Mouse (Mus musculus): Measurements from ENCODE around the gene Fam102a. TPM values are rescaled to one million over a fixed set of nuclear protein-coding genes. Genes with fewer than 3 reads are reported as not detected.

The Fam102a gene
- polyA plus RNA-seq, 1 experiment from 2014 or later: 7.3 TPM

DNA sequence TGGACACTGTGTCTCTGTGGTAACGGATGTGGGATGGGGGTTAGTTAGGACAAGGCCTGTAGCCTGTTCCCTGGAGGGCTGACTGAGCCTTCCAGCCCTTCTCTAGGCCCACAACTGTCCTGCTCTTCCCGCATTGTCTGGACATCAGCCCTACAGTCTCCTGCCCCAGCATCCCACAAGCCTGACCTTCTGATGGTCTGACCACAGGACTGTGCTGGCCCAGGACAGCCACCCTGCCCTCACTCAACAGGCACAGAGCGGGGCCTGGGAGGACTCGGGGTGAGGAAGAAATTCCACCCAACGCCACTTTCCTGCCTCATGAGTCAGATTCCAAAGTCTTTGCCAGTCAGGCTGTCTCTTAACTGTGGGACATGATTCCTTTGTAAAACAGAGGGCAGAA, 62.6 kb downstream of the Fam102a start:
- no peak overlapping the region for H3K4me3 ChIP-seq
- WGBS: 90% methylated on average over 5 of the region's 5 CpGs
- peaks cover 16% of the 10 kb centered on the region for H3K4me1 ChIP-seq
- no peaks in the 10 kb centered on the region for H3K27me3 ChIP-seq (ENCODE audit: poor library complexity, severe bottlenecking)
- no peak overlapping the region for H3K27ac ChIP-seq
- peaks cover 19% of the 10 kb centered on the region for H3K36me3 ChIP-seq (replicated peaks)
- no peak for DNase-seq (ENCODE audit: extremely low spot score, low spot score)
- no peaks in the 10 kb centered on the region for H3K9me3 ChIP-seq

DNA sequence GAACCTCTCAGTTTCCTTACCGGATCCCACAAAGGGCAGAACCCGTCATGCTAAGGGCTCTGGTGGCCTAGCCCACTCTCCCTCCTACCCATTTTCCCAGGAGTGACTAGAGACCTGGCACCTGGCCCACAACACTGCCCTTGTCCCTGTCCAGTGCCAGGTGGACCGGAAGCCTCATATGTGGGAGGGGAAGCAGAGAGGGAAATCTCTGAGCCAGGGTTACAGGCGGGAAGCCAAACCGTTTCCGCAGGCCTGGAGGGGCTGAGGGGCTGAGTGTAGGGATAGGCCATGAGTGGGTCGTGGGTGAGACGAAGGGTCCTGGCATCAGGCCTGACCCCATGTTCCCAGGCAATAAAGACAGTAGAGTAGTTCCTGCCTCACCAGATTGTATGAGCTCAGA, 63.4 kb downstream of the Fam102a start:
- Histone ChIP-seq H3K4me3 (no peak overlapping the region), H3K27me3 (ENCODE audit: poor library complexity, severe bottlenecking) (no peaks in the 10 kb centered on the region), H3K36me3 (replicated peaks) (peaks cover 19% of the 10 kb centered on the region), H3K4me1 (peaks cover 16% of the 10 kb centered on the region), H3K9me3 (no peaks in the 10 kb centered on the region), H3K27ac (no peak overlapping the region)
- 88% methylated on average over 8 of the region's 8 CpGs for WGBS
- no peak for DNase-seq (ENCODE audit: extremely low spot score, low spot score)

DNA sequence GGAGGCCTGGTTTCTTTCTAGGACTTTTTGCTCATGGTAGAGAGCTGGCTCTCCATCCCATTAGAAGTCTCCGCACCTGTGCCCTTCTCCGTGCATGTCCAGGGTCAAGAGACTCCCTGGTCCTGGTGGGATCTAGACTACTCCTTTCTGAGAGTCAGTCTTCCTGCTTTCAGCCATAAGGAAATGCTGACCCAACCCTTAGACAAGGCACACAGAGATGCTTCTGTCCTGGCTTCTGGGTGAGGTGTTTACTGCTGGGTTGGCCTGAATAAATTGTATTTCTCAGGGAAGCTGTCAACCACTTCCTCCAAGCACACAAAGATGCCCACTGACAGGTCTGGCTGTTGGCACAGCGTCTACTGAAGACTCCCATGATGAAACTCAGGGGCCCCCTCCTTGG, 64.3 kb downstream of the Fam102a start, which contains the start of gene St6galnac6:
St6galnac6 (plus strand) TSS at position 301 of the 400 bp plus-strand sequence.
- H3K27me3 ChIP-seq (ENCODE audit: poor library complexity, severe bottlenecking): no peaks in the 10 kb centered on the region
- H3K27ac ChIP-seq: no peak within 1 kb of the TSS
- no peak within 1 kb of the TSS for H3K4me3 ChIP-seq
- peaks cover 16% of the 10 kb centered on the region for H3K4me1 ChIP-seq
- no peak for DNase-seq (ENCODE audit: extremely low spot score, low spot score)
- 97% methylated on average over 3 of the region's 3 CpGs for WGBS
- no peaks in the 10 kb centered on the region for H3K9me3 ChIP-seq
- peaks cover 17% of the 10 kb centered on the region for H3K36me3 ChIP-seq (replicated peaks)

DNA sequence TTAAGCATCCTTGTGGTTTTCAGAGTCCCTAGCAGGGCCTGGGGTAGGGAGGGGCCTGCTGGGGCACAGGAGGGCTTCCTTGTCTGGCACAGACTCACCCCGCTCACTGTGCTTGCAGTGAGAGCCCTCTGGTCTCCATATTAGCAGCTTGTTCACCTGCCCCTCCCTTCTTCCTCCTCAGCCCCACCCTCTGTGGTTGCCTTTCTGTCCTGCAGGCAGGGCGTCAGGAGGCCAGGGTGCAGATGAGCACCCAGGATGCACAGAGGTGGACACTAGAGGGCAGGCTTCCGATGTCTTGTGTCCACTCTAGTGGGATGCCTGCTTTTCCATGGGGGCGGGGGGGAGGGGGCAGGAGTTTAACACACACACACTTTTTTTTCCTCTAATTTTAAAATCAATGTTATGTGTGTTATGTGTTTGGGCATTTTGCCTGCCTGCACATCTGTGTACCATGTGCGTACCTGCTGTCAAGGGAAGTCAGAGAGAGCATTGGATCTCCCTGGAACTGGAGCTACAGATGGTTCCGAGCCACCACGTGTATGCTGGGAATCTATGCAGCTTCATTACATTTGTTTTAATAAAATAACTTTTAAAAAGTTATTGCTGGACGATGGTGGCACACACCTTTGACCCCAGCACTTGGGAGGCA, 66.4 kb downstream of the Fam102a start:
- Histone ChIP-seq H3K4me3 (no peak overlapping the region), H3K4me1 (peaks cover 18% of the 10 kb centered on the region), H3K27me3 (ENCODE audit: poor library complexity, severe bottlenecking) (no peaks in the 10 kb centered on the region), H3K27ac (peak overlapping the region; percentile 58; the same call in 1 of the 2 replicates), H3K9me3 (no peaks in the 10 kb centered on the region), H3K36me3 (replicated peaks) (peaks cover 11% of the 10 kb centered on the region)
- WGBS: 41% methylated on average over 8 of the region's 8 CpGs
- DNase-seq (ENCODE audit: extremely low spot score, low spot score): no peak

DNA sequence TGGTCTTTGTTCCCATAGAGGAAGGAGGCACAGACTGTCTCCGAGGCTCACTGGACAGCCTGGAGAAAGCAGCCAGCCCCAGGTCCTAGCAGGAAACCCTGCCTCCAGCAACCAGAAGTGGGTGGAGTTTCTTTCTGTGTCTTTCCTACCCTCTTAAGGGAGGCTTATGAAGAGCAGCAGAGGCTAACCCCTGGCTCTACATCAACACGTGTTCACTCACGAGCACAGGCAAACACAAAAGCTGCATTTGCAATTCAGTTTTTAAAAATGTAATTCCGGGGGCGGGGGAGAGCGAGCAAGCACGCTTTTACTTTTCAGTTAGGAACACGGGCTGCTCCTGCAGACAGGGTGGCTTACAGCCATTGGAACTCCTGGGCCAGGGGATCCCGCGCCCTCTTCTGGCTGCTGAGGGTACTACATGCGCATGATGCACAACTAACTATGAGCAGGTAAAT, 67.5 kb downstream of the Fam102a start:
- peaks cover 5% of the 10 kb centered on the region for H3K27me3 ChIP-seq (ENCODE audit: poor library complexity, severe bottlenecking)
- DNase-seq (ENCODE audit: extremely low spot score, low spot score): peak; percentile 91
- H3K36me3 ChIP-seq (replicated peaks): peaks cover 2% of the 10 kb centered on the region
- peaks cover 29% of the 10 kb centered on the region for H3K4me1 ChIP-seq
- peak overlapping the region; percentile 76 for H3K27ac ChIP-seq
- H3K4me3 ChIP-seq: peak overlapping the region; percentile 49
- no peaks in the 10 kb centered on the region for H3K9me3 ChIP-seq
- under 1% methylated on average over 11 of the region's 11 CpGs for WGBS

DNA sequence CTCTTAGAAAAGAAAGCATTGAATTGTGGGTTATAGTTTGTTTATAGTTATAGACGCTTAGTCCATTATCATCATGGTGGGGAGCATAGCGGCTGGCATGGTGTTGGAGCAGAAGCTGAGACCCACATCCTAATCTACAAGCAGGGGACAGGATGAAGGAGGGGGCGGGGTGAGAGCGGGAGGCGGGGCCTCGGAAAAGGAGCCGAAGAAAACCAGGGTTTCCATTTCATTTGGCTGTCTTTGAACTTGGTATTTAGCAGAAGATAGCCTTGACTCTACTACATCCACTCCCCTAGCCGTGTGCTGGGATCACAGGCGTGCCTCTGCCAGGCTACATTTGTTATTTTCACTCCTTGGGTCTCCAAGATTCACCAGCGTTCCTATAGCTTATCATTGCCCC, 69.5 kb downstream of the Fam102a start:
- no peak for DNase-seq (ENCODE audit: extremely low spot score, low spot score)
- 52% methylated on average over 10 of the region's 10 CpGs for WGBS

DNA sequence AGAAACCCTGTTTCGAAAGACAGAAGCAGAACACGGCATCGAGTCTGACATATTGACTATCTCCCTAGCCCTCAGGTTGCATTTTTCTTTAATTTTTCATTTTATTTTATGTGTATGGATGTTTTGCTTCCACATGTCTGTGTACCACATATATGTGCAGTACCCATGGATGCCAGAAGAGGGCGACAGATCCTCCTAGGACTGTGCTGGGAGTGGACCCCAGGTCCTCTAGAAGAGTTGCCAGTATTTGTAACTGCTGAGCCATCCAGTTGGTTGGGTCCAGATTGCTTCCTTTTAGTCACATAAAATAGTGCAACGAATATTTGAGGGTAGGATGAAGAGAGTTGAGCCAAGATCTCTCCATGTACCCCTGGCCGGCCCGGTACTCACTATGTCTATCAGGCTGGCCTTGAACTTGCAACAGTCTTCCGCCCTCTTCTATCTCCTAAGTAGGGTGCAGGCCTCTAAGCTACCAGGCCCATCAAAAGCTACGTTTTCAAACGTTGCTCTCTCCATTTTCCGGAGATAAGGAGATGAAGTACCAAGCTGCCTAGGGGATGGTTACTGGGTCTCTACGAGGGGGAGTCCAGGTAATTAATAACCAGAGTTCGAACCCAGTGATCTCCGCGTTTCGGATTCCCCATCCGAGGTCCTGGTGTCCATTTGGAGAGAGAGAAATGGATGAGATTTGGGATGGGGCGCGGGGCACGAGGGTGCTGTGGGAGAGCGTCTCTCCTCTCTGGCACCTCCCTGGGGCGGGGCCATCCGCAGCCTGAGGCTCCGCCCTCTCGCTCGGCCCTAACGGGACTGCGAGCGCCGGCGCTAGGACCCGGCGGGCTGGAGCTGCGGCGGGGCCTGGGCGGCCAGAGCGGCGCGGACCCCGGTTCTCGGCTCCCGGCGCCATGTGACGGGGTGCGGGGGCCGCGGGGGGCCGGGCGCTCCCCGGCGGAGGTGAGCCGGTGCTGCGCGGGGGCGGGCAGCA, 71.3 kb downstream of the Fam102a start:
- H3K4me1 ChIP-seq: peaks cover 61% of the 10 kb centered on the region
- peak overlapping the region; percentile 89 for H3K27ac ChIP-seq
- 11% methylated on average over 54 of the region's 55 CpGs for WGBS
- DNase-seq (ENCODE audit: extremely low spot score, low spot score): peak; percentile 77
- no peaks in the 10 kb centered on the region for H3K36me3 ChIP-seq (replicated peaks)
- peaks cover 21% of the 10 kb centered on the region for H3K27me3 ChIP-seq (ENCODE audit: poor library complexity, severe bottlenecking)
- H3K4me3 ChIP-seq: peak overlapping the region; percentile 76
- no peaks in the 10 kb centered on the region for H3K9me3 ChIP-seq

More for the DNA sequence above, 69.5 kb downstream of the Fam102a start:
- H3K4me3 ChIP-seq: no peak overlapping the region
- no peaks in the 10 kb centered on the region for H3K9me3 ChIP-seq
- peaks cover 21% of the 10 kb centered on the region for H3K27me3 ChIP-seq (ENCODE audit: poor library complexity, severe bottlenecking)
- no peaks in the 10 kb centered on the region for H3K36me3 ChIP-seq (replicated peaks)
- H3K4me1 ChIP-seq: peaks cover 47% of the 10 kb centered on the region
- H3K27ac ChIP-seq: no peak overlapping the region

DNA sequence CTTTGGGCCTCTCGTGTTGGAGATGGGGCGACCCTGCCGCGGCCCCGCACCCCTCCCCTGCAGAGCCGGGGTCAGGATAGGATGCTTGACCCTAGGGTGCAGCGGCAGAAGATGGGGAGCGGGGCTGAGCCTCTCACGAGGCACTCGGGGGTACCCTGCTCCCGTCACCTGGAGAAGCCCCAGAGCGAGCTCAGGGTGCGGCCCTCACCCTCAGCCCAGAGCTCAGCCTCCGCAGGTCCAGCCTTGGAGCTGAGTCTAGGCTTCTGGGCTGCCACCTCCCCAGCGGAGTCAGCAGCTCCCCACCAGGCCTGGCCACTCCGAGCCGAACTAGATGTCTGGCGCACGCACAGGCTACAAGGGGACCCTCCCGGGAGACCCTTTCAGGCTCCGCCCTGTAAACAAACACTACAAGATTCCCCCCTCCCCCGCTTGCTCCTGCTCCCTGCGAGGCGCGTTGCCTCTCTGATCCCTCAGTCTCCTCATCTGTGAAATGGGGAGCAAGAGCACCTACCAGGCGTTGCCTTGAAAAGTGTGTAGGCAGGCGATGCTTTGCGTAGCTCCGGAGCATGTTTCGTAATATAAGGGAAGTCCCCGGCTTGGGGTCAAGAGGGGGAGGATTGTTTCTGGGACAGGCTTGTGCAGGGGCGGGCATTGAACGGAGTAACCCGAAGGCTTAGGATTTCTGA, 72.3 kb downstream of the Fam102a start:
- peak; percentile 59 for DNase-seq (ENCODE audit: extremely low spot score, low spot score)
- peak overlapping the region; percentile 76 for H3K4me3 ChIP-seq
- H3K36me3 ChIP-seq (replicated peaks): peaks cover 5% of the 10 kb centered on the region; the same call in 1 of the 2 replicates
- peaks cover 60% of the 10 kb centered on the region for H3K4me1 ChIP-seq
- 7% methylated on average over 33 of the region's 34 CpGs for whole genome bisulfite sequencing
- H3K27me3 ChIP-seq (ENCODE audit: poor library complexity, severe bottlenecking): peaks cover 21% of the 10 kb centered on the region
- H3K27ac ChIP-seq: peak overlapping the region; percentile 89
- no peaks in the 10 kb centered on the region for H3K9me3 ChIP-seq

DNA sequence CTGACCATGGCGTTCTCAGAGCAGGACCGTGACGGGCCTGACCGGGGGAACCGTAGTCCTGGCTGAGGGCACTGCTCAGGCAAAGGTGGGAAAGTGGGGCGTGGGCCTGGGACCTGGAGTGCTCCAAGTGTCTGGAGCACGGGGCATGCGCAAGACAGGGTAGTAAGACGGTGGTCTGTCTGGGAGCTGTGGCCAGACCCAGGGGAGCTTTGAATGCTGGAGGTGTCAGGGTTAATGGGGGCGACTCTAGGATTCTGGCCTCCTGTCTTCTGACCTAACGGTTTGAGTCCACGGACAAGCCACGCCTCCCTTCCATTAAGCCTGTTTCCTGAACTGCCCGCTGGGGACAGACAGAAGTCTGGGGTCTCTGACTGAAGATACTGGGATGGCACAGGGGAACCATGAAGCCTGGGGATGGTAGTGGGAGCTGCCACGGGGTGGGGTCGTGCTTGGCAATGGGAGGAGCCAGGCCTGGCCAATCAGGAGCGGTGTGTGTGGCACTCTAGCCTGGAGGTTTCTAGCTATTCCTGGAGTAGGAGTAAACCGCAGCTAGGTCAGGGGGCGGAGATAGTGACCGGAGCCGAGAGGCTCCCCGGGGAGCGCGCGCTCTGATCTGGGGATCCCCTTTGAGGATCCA, 73.1 kb downstream of the Fam102a start:
- Histone ChIP-seq H3K4me1 (peaks cover 57% of the 10 kb centered on the region), H3K36me3 (replicated peaks) (peaks cover 13% of the 10 kb centered on the region), H3K27me3 (ENCODE audit: poor library complexity, severe bottlenecking) (peaks cover 21% of the 10 kb centered on the region), H3K27ac (peak overlapping the region; percentile 57), H3K4me3 (peak overlapping the region; percentile 76), H3K9me3 (no peaks in the 10 kb centered on the region)
- WGBS: 9% methylated on average over 25 of the region's 25 CpGs
- peak; percentile 68 for DNase-seq (ENCODE audit: extremely low spot score, low spot score)

DNA sequence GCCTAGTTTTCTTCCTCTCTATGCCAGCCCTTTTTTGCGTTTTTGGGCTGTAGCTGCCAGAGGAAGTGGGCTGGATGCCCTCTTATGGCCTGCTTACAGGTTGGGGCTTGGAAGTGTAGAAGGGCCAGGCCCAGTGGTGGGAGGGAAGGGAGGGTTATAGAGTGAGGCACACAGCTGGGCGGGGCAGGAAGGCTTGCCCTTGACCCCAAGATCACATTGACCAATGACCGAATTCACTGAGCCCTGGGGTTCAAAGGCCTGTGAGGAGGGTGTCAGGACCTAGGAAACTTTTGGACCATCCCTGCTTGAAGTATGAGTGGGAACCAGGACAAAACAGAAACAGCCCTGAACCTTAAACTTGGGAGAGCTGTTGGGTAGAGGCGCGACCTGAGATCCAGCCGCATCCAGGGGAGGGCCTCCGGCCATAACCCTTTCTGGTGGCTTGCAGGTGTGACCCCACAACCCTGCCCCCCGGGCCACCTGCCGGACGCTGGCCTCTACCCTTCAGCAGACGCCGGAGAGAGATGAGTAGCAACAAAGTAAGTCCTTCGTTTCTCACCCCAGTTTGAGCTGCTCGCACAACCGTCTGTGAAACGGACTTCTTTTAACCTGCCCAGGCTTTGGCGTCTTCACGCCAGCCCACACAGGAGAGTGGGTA, 73.8 kb downstream of the Fam102a start:
- Histone ChIP-seq H3K27me3 (ENCODE audit: poor library complexity, severe bottlenecking) (peaks cover 21% of the 10 kb centered on the region), H3K36me3 (replicated peaks) (peaks cover 18% of the 10 kb centered on the region), H3K9me3 (no peaks in the 10 kb centered on the region), H3K4me3 (peak overlapping the region; percentile 76), H3K27ac (peak overlapping the region; percentile 57; the same call in 1 of the 2 replicates), H3K4me1 (peaks cover 57% of the 10 kb centered on the region)
- no peak for DNase-seq (ENCODE audit: extremely low spot score, low spot score)
- WGBS: 39% methylated on average over 18 of the region's 18 CpGs

DNA sequence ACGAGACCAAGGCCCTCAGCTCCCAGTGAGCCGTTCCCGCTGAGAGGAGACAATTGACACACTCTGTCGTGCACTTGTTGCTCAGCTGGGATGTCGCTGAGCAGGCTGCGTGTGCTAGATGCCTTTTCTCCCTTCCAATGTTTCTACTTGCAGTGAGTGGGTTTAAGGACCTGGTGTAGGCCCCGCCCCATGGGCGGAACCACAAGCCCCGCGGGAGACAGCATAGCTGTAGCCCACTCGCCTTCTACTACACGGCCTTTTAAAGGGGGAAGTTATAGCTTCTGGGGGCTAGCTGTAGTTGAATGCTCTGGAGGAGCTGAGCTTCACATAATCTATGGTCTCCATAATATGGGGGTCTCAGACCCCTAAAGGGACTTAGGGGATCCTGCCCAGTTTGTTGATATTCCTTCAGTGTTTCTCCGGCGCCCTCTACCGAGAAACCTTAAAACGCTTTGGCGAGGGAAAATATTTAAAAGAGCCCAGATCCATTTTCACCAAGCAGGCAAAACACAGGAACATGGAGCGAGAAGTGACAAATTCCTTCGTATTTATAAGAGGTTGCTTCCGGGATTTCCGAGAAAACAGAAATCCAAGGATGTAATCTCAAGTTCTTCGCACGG, 75.6 kb downstream of the Fam102a start:
- H3K36me3 ChIP-seq (replicated peaks): peaks cover 32% of the 10 kb centered on the region
- peak overlapping the region; percentile 45 for H3K4me3 ChIP-seq
- peaks cover 21% of the 10 kb centered on the region for H3K27me3 ChIP-seq (ENCODE audit: poor library complexity, severe bottlenecking)
- peaks cover 57% of the 10 kb centered on the region for H3K4me1 ChIP-seq
- 20% methylated on average over 23 of the region's 23 CpGs for WGBS
- DNase-seq (ENCODE audit: extremely low spot score, low spot score): no peak
- 0 out of 2 replicates have a peak overlapping the region, but pooled peaks have one; percentile 15 for H3K27ac ChIP-seq
- no peaks in the 10 kb centered on the region for H3K9me3 ChIP-seq
